Mouse (Mus musculus): ENCODE measurements around the gene Smyd1.

Smyd1 gene

DNA sequence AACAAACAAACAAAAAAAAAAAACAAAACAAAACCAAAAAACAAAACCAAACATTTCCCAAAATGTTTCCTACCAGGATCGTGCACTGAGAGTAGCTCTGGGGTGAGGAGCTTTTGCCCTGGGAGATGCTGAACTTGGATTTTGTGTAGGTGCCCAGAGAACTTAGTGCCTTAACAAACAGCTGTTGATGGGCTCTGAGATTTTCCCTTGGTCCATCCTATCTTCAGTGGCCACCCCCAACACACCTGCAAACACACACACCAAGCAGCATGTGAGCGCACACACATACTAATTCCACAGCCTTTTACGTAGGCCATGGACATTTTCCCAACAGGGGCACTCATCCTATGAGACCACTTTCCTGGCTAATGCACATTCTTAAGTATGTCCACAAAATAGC, 109.6 kb downstream of the Smyd1 start:
- no peak for DNase-seq (ENCODE audit: inconsistent age in 2 of 2, low spot score in 1 of 2)

DNA sequence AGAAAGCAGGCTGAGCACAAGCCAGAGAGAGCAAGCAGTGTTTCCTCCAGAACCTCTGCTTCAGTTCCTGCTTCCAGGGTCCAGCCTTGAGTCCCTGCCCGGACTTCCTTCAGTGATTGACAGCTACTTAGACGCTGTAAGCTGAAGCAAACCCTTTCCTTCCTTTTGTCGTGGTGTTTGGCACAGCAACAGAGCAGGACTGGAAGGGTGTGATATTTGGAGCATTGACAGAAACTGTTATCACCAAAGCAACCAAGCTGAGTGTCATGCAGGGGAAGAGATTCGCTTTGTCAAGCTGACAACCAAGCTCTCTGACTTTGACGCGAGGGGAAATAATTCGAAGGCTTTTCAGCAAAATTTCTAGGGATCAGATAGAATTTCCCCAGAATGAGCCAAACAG, 110.1 kb downstream of the Smyd1 start:
- DNase-seq (ENCODE audit: inconsistent age in 2 of 2, low spot score in 1 of 2) = no peak

- DNase-seq (ENCODE audit: inconsistent age in 2 of 2, low spot score in 1 of 2) = no peak
These were observed 113.3 kb downstream of the Smyd1 start for GRCm38 (mm10) chr6:71208691-71209090.

GRCm38 (mm10) chr6:71204166-71204565, 117.9 kb downstream of the Smyd1 start:
- DNase-seq (ENCODE audit: inconsistent age in 2 of 2, low spot score in 1 of 2) = no peak

- DNase-seq (ENCODE audit: inconsistent age in 2 of 2, low spot score in 1 of 2) = no peak
These were observed 118.4 kb downstream of the Smyd1 start for GRCm38 (mm10) chr6:71203674-71204073.

DNA sequence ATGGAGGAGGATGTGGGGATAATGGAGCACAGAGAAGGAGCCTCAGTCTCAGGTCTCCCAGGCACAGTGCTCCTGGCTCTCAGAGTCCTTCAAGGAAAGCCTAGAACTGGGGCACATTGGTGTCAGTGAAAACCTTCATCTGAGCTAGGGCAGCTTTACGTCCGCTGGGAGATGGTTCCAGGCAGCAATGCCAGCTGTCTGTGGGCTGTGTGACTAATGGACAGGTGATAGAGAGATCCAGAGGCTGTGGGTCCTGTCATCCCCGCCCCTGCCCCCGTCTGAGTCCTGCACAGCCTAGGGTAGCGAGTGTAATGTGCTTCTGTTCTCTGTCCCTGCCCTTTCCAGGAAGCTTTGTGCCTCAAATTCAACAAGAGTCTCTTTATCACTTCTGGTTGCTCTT, 120.1 kb downstream of the Smyd1 start:
- no peak for DNase-seq (ENCODE audit: inconsistent age in 2 of 2, low spot score in 1 of 2)

DNA sequence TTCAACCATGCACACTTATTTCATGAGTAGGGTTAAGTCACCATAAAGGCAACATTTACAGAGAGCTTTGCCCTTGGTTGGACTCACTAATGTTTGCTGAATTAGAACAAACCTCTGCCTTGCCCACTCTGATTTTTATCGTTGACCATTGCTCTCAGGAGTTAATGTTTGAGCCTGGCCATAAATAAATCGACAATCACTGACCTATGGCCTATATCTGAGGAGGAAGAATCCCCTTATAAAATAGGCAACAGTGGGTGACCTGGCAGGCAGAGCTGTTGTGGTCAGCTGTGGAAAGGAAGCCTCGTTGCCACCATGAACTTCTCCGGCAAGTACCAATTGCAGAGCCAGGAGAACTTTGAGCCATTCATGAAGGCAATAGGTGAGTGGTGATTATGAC, 122.4 kb downstream of the Smyd1 start, which contains the start of gene Fabp1:
Gene Fabp1, plus strand, starts transcription at position 216 of the 400 bp plus-strand sequence.
- no peak for DNase-seq (ENCODE audit: inconsistent age in 2 of 2, low spot score in 1 of 2)

DNA sequence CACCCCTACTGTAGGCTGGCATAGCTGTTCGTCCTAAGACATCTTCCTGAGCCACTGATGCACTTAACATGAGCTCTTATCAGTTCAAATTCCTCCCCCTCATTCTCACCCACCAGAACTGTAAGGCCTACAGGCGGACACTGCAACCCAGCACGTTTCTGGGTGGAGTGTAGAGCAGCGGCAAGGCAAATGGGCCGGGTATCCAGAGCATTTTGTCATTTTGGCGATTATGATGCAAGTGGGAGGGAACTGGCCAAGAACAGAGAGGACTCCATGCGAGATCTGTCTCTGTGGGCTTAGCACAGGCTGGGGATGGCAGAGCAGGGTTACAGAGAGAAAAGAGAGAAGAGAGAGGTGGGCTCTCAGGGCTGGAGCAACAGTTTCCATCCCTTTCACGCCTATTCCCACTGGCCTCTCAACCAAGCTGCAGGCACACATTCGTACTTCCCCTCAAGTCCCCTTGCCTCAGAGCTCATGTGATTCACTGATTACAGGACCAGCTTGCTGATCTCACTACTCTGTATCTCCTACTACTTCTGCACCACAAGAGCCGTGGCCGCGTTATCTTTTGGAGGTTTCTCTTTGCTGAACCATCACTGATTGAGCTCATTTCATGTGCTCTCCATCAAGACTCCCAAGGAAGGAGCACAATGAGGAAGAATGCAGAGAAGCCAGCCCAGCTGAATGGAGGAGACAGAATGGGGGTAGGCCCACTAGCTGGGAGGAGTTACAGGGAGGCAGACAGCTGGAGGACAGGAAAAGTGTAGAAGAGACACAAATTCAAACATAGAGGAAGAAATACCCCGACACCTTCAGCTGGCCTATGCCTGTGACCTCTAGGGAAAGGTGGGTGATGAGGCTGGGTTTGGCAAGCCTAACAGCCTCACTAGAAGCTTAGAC, 124.1 kb downstream of the Smyd1 start:
- DNase-seq (ENCODE audit: inconsistent age in 2 of 2, low spot score in 1 of 2) = peak in 1 of 2 experiments; percentile 32

GRCm38 (mm10) chr6:71196107-71196506, 125.9 kb downstream of the Smyd1 start:
- peak in 1 of 2 experiments; percentile 24 for DNase-seq (ENCODE audit: inconsistent age in 2 of 2, low spot score in 1 of 2)

GRCm38 (mm10) chr6:71193151-71193740, 128.8 kb downstream of the Smyd1 start:
- DNase-seq (ENCODE audit: inconsistent age in 2 of 2, low spot score in 1 of 2) = no peak

DNA sequence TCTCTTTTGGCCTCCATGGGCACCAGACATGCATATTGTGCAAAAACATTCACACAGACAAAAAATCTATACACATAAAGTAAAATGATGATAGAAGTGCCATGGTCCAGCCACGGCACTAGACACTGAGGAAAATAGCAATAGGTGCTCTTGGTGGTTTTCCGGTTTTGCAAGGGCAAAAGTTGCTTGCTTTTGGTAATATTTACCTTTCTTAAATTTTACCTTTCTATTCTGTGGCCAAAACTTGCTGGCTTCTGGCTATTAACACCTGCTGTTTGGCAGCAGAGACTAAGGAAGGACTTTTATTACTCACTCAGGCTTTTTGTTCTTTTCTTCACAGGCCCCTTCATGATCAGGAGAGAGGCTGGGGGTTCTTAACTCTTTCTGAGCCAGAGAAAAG, 131.5 kb downstream of the Smyd1 start:
- no peak for DNase-seq (ENCODE audit: inconsistent age in 2 of 2, low spot score in 1 of 2)

DNA sequence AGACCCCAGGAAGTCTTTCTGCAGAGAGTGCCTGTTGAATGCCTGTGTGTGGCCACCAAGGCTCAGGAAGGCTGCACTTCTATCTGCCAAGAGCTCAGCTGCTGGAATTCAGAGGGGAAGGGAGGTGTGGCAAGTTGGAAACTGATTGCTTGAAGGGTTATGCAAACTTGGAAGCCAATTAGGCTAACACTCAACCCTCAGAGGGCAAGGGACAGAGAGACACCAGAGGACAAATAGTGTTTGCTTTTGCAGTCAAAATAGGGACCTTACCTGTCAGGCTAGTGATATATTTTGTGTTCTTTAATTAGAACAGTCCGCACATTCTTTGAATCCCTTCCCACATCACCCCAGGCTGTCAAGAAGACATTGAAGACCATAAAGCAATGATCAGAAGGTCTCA, 132.5 kb downstream of the Smyd1 start:
- no peak for DNase-seq (ENCODE audit: inconsistent age in 2 of 2, low spot score in 1 of 2)

DNA sequence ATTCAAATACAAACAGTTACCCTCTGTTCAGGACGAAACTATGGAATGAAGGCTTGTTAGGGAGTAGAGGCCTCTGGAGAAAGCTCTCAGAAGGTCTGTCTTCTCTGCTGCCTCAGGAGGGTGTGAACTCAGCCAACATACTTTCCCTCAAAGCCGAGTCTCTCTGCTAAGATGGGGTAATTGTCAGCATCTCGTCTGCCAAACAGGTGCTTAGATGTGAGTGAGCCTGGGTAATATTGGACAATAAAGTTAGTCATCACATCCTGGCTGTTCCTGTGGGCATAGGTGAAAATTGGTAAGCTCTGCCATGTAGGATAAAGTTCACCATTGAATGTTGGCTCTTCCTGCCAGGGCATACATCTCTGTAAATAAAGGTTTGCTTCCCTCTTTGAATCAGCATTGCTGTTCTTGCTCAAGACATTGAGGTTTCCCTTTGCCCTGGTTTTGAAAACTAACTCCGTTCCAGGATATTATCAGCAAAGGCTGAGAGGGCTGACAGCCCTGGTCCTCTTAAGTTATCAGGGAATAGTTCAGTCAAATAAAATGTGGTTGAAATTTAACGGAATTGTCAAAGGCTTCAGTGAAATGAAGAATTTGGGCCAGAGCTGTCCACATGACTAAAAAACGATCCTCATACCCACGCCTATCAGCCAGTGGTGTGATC, 137.0 kb downstream of the Smyd1 start:
- no peak for DNase-seq (ENCODE audit: inconsistent age in 2 of 2, low spot score in 1 of 2)

DNA sequence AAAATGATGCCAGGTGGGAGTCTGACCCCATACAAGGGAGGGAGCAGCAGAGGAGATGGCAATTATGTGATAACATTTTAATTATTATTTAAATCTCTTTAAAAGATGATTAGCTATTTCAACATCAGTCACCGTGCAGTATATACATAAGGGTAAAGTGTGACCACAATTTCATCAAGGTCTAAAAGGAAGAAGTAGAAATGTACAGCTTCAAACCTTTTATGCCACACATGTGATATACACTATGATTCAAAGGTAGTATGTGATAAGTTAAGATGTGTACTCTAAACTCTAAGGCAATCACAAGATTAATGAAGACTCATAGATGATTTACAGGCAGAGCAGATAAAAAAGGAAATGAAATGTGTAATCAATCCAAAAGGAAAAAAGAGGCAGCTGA, 141.4 kb downstream of the Smyd1 start:
- no peak for DNase-seq (ENCODE audit: inconsistent age in 2 of 2, low spot score in 1 of 2)

GRCm38 (mm10) chr6:71172812-71173580, 149.0 kb downstream of the Smyd1 start:
- DNase-seq (ENCODE audit: inconsistent age in 2 of 2, low spot score in 1 of 2) = no peak

GRCm38 (mm10) chr6:71166551-71167169, 155.4 kb downstream of the Smyd1 start:
- peak in 1 of 2 experiments; percentile 72 for DNase-seq (ENCODE audit: inconsistent age in 2 of 2, low spot score in 1 of 2)

GRCm38 (mm10) chr6:71164394-71164793, 157.6 kb downstream of the Smyd1 start:
- DNase-seq (ENCODE audit: inconsistent age in 2 of 2, low spot score in 1 of 2) = no peak
